Mouse (Mus musculus) right cerebral cortex, adult 18-20 months (tissue): ENCODE measurements around the gene Xirp1.
"Not testable (repeated sequence)": the region's sequence is repeated elsewhere in the genome, so short reads cannot be mapped to it uniquely, and the experiment has no call there.

Experiments used
- DNase-seq: peaks from one replicate; pipeline ENCODE4 v3.0.0; 2022; ENCODE audit warnings: mixed read lengths

The Xirp1 gene

GRCm38 (mm10) chr9:120016956-120017355, 6.4 kb downstream of the Xirp1 start:
- no peak for DNase-seq

GRCm38 (mm10) chr9:120014828-120015227, 8.6 kb downstream of the Xirp1 start:
- no peak for DNase-seq

GRCm38 (mm10) chr9:120013251-120013820, 10.1 kb downstream of the Xirp1 start:
- no peak for DNase-seq

GRCm38 (mm10) chr9:120012781-120013180, 10.6 kb downstream of the Xirp1 start:
- DNase-seq, result peak; percentile 66

- not testable (repeated sequence) for DNase-seq
Observed at GRCm38 (mm10) chr9:120012161-120012560, 11.2 kb downstream of the Xirp1 start.

- DNase-seq, result peak; percentile 82
Observed at GRCm38 (mm10) chr9:120011533-120011932, 11.9 kb downstream of the Xirp1 start.

- DNase-seq, result peak; percentile 97
Observed at GRCm38 (mm10) chr9:120010781-120011511, 12.5 kb downstream of the Xirp1 start.

GRCm38 (mm10) chr9:120009871-120010270, 13.5 kb downstream of the Xirp1 start:
- no peak for DNase-seq

- no peak for DNase-seq
Observed at GRCm38 (mm10) chr9:120009226-120009841, 14.1 kb downstream of the Xirp1 start.

GRCm38 (mm10) chr9:120007833-120008232, 15.6 kb downstream of the Xirp1 start:
- no peak for DNase-seq

GRCm38 (mm10) chr9:120005936-120006335, 17.5 kb downstream of the Xirp1 start:
- no peak for DNase-seq

GRCm38 (mm10) chr9:120002893-120003292, 20.5 kb downstream of the Xirp1 start:
- DNase-seq, result no peak

GRCm38 (mm10) chr9:120001945-120002725, 21.3 kb downstream of the Xirp1 start:
- peak; percentile 79 for DNase-seq

GRCm38 (mm10) chr9:120000761-120001160, 22.6 kb downstream of the Xirp1 start:
- DNase-seq, result no peak

GRCm38 (mm10) chr9:119999636-120000035, 23.8 kb downstream of the Xirp1 start:
- DNase-seq, result no peak

GRCm38 (mm10) chr9:119998776-119999175, 24.6 kb downstream of the Xirp1 start:
- DNase-seq, result no peak

GRCm38 (mm10) chr9:119996080-119996479, 27.3 kb downstream of the Xirp1 start:
- DNase-seq, result no peak

- no peak for DNase-seq
Observed at GRCm38 (mm10) chr9:119994207-119994606, 29.2 kb downstream of the Xirp1 start.

GRCm38 (mm10) chr9:119993092-119993844, 30.1 kb downstream of the Xirp1 start:
- no peak for DNase-seq

GRCm38 (mm10) chr9:119991310-119991709, 32.1 kb downstream of the Xirp1 start:
- DNase-seq, result no peak

- no peak for DNase-seq
Observed at GRCm38 (mm10) chr9:119988304-119988703, 35.1 kb downstream of the Xirp1 start.

- no peak for DNase-seq
Observed at GRCm38 (mm10) chr9:119985881-119986574, 37.4 kb downstream of the Xirp1 start.
